ENCODE assay signal across 8 mouse cellular contexts in genomic region chr6:87590394-87591281, GRCm38 (mm10). TPM values are rescaled to one million over a fixed set of nuclear protein-coding genes. Genes with fewer than 3 reads are reported as not detected.
DNase-seq lines count a peak whose midpoint lies in the region; ATAC-seq lines count a peak whose summit lies in the region.

TSS of gene Prokr1 (minus strand) at chr6:87590743.

- ATAC-seq in erythroid progenitor cell, adult 5-6 weeks (replicated peaks; ENCODE audit: low FRiP score, poor library complexity, severe bottlenecking) = peak; percentile 95
- peak; percentile 86 for ATAC-seq in megakaryocyte progenitor cell, adult 5-6 weeks (replicated peaks; ENCODE audit: poor library complexity)

- intact Hi-C loops in heart, postnatal 36 days (cut with DNase I) = no loop called here

- DNase-seq in gastrocnemius, adult 18-20 months (ENCODE audit: low spot score) = peak; percentile 38
- DNase-seq in gastrocnemius, adult 8-10 months (ENCODE audit: low spot score in 2 of 2) = no peak
- peak; percentile 4 for DNase-seq in T-cell, adult 2 months (ENCODE audit: low spot score)
- DNase-seq in heart, postnatal 36 days = peak; percentile 48 to 56
- peak; percentile 79 to 82 for DNase-seq in kidney, postnatal 4 days
- DNase-seq in spleen, postnatal 4 days (ENCODE audit: low spot score in 2 of 2) = peak; percentile 64 to 81

RNA-seq across cellular contexts. Expression of gene Prokr1, which starts in this region (rescaled TPM):
- 1 to 10 TPM in 1 of 2 experiments, under 1 TPM in 1; 0.98 to 1.5 TPM for total RNA-seq in gastrocnemius, adult 18-20 months (2021)
- 1 to 10 TPM; 1.2 to 3.2 (median 1.5) TPM for total RNA-seq in gastrocnemius, adult 8-10 months (2022)
- 6.5 and 8.4 TPM in 2 replicates for total RNA-seq in erythroid progenitor cell, adult 5-6 weeks (2015; ENCODE audit: low replicate concordance)
- 5.4 and 6.2 TPM in 2 replicates for total RNA-seq in erythroid progenitor cell, adult 5-6 weeks (2017; ENCODE audit: low replicate concordance)
- total RNA-seq in heart, postnatal 36 days (2021) = under 1 TPM; 0.43 to 0.50 TPM
- 0.34 and 0.37 TPM in 2 replicates for total RNA-seq in megakaryocyte progenitor cell, adult 5-6 weeks (2015)
- total RNA-seq in megakaryocyte progenitor cell, adult 5-6 weeks (2017) = 0.17 and 0.24 TPM in 2 replicates

Comparison
In these comparisons a context has a peak if more than half of its experiments do, and no peak if none do; other contexts are left out.
1. DNase-seq: peak in gastrocnemius, adult 18-20 months (single experiment), T-cell, adult 2 months (single experiment), kidney, postnatal 4 days (2 of 2) and spleen, postnatal 4 days (2 of 2); none in gastrocnemius, adult 8-10 months (0 of 2).
2. Peak in DNase-seq in heart, postnatal 36 days; RNA of the gene not detected or under 1 TPM.
3. Peak in ATAC-seq in megakaryocyte progenitor cell, adult 5-6 weeks; RNA of the gene not detected or under 1 TPM.